Mouse (Mus musculus) heart, postnatal 4 days (tissue): ENCODE measurements around the gene Dydc1. TPM values are rescaled to one million over a fixed set of nuclear protein-coding genes. Genes with fewer than 3 reads are reported as not detected.
"Not testable (repeated sequence)": the region's sequence is repeated elsewhere in the genome, so short reads cannot be mapped to it uniquely, and the experiment has no call there.

Experiments used
- DNase-seq: peaks from one replicate; pipeline ENCODE4 v3.0.0; 2021
- total RNA-seq, 2 experiments: library from RNA; stranded (reverse); gene quantifications; 2 replicates each; pipeline ENCODE4 v1.2.3; 2021

The Dydc1 gene
- total RNA-seq: not detected

DNA sequence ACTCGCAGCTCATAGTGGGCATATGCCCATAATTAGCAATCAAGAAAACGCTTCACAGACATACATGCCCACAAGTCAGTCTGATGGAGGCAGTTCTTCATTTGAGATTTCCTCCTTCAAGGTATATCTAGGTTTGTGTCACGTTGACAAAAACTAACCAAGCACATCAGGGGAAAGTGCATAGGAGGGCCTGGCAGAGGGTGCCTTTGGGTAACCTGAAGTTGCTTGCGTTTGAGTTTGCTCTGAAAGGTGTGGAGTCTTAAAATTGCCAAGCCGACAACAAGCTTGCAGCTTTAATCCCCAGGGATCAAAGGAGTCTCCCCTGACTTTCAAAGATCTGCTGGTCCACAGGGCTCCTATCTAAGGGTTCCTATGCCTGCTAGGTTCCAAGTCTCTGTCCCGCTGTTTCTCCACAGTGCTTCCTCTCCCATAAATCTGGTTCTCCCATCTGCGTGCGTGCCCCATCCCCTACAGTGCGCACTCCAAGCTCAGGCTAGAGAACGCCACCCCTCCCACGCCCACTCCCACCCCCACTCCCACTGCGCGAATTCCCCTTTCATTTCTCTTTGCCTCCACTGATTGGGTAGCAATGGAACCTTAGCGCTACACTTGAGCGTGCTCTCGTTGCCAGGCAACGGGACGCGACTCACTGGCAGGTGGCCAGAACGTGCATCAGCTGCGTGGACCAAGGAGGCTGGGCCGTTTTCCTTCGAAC is at the start of gene Dydc1:
Gene Dydc1 (plus strand): TSS at position 683 of the 715 bp plus-strand sequence.
- DNase-seq: peak; percentile 73

DNA sequence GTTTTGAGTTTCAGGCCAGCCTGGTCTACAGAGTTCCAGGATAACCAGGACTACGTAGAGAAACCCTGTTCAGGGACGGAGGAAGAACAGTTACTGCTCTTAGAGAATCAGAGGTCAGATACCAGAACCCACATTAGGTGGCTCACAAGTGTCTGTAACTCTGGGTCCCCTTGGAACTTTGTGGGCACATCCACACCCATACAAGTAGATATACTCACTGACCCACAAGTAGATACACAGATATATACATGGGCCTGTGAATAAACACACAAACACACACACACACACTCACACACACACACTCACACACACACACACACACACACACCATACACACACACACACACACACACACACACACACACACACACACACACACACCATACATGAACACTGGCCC is 47.6 kb upstream of the Dydc1 start:
- DNase-seq: no peak

DNA sequence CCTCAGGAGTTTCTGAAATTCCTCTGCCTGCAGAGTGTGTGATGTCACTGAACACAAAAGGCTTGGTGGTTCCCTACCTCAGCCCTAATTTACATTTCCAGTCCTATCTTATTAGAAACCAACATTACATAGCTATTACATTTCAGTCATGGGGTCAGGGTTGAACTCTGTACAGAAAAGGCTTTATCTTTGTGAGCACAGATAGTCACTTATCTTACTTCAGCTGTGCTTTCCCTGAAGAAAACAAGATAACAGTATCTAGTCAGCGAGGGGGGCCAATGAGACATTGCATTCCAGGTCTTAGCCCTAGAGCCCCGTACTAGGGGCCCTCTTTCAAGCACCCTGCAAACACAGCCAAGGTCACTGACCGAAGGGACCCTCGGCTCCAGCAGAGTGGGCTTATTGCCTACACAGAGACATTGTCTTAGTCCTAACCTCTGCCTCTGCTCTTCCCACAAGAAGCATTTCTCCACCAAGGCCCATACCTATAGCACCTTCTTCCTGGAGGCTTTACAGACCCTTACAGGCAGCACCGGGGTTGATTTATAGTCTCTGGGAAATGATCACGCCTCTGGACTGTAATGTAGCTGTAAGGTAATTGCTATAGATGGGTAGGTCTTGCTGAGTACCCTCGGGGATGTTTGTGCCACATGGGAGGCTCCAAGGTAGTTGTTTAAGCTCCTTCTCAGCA is 47.0 kb upstream of the Dydc1 start:
- DNase-seq: no peak

DNA sequence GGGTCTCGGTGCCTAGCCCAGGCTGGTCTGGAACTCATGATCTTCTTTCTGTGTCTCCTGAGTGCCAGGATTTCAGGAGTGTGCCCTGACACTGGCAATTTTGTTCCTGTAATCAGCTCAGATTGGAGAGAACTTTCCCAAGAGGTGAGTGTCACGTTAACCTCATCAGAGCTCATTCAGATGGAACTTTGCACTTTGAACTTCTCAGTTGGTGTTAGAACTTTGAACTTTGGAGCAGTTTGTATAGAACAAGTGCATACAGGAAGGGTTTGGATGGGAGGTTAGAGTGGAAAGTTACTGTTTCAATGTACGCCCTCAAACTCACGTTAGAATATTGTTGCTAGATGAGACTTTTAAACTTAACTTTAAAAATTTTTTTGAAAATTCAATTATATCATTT is 43.4 kb upstream of the Dydc1 start:
- DNase-seq: no peak

DNA sequence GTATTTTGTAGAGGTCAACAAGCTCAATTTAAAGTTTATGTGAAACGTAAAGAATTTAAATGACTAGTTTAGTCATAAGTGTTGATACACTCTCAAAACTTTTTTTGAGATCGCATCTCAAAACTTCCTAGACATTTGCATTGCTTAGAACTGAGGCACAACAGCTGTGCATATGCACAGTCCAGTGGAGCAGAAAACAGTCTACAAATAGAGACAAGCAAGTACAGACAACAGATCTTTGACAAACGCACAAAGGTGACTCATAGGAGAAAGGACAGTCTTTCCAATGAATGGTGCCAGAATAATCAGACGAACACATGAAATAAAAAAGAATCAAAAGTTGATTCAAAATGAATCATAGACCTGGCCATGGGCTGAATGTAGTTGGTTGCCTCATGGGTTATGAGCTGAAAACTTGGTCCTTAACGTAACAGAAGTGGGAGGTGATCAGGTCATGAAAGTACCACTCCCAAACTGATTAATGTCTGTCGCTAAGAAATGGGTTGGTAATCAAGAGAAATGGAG is 41.7 kb upstream of the Dydc1 start:
- no peak for DNase-seq

DNA sequence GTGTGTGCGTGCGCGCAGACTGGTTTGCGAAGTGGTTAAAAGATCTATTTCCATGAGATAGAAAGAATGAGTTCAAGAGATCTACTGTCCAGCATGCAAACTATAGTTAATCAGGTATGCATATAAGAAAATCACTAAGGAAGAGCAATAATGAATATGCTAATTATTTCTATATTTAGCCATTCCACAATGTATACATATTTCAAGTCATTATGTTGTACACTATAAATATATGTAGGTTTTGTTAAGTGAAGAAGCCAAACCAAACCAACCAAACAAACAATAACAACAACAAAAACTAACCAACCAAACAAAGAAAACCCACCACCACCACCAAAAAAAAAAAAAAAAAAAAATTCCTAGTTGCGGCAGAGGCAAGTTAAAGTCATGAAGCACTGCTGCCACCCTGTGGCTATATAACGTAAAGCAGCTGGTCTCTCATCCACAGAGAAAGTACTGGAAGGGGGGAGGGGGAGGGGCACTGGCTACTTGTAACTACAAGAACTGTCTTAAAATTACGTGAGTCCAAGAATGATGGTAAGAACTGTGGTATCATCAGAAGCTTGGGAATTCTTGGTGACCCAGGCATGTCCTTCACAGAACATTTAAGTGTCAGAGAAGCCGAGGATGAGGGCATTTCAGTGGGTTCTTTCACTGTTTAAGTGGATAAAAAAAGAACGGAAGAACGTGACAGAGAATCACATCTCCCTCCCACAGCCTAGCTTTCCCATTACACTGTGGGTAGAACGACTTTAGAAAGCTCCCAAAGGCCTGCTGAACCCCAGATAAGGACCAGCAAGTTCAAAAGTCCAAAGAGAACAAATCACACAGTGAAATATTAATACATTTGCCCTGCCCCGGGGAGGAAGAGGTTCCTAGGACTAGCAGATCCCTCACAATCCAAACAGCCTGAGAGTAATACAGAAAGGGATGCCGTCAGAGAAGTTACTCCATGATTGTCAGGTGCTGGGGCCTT is 39.3 kb upstream of the Dydc1 start:
- DNase-seq: peak; percentile 84

DNA sequence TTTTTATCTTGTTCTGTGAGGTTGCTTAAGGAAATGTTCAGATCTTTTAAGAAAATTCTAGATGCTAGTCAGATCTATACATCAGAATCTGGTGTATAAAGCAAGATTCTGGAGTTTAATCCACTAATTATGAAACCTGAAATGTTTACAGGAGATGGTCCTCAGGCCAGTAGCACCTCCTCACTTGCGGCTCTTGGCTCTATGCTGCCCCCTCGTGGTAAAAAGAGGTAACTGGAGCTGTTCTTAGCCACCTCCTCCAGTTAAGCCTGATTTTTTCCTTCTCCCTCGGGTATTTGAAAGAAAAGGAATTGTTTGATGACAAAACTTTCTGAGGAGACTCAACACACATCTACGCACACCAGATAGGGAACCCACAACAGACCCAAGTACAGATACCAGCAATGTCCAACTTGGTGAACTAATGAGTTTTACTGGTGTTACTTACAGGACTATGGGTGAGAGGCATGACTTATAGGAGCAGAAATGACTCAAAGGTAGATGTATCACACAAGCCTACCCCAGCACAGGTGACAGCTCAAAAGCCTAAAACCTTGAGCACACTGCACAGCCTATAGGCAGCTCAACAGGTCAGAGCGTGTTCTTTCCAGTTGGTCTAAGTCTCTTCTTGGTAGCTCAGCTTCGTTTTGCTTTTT is 37.4 kb upstream of the Dydc1 start:
- peak; percentile 74 for DNase-seq

DNA sequence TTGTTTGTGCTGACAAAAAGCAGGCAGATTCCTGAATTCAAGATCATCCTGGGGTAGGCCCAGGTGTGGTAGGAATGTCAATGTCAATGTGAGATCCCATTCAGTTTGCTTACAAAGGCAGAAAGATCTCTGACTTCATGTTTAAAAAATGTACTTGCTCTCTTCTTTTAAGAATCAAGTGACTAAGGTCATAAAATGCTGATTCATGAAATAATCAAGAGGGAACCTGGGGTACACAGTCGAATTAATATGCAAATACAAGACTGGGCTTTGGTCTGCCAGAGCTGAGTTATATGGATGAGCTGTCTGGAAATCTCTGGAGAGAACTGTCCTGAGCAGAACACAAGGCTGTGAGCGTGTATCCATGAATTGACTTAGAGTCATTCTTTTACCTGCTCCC is 25.3 kb upstream of the Dydc1 start:
- DNase-seq: no peak

DNA sequence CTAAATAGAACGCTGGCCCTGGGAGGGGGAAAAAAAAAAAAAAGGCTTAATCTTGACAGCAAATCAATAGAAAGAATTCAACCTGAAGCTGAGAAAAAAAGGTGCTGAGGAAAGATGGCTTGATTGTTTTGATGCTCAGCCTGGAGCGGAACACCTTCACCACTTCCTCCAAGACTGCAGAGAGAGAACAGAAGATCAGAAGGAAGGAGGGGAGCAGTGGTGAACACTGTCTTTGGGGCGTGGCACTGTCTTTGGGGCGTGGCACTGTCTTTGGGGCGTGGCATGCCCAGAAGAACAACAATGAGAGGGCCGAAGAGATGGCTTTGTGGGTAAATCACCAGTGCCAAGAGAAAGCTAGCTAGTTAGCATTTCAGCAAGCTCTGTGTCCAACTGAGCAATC is 22.2 kb upstream of the Dydc1 start:
- no peak for DNase-seq

DNA sequence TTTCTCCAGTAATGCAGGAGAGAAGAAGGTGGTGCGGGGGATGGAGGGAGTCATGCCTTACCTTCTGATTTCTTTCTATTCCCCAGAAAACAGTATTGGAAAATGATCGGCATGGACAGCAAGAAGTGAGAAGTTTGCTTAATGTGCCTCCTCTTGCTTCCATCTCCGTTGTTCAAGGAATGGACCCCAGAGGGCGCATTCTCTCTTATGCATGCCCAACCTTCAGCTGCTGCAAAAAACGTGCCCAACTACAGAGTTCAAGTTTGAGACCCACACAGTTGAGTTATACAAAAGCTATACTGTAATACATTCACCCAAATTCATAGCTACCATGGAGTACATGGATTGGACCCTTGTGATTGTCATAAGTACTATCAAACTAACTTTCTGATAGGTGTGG is 20.2 kb upstream of the Dydc1 start:
- DNase-seq: peak; percentile 6

DNA sequence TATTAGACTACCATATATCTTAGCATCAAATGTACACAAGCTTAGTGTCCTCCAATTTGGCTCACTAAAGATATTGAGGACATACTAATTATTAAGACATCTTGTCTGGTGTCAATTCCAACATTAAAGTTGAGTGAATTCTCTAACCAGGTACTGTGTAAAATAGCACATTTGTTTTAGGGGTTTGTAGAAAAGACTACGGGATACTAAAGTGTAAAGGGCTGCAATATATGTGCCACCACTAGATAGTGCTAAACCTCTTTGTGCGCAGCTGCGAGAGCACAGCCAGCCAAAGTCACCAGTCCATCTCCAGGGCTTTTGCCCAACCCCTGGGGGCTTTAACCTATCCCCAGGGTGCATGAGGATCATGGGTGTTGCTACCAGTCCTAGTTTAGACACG is 19.5 kb upstream of the Dydc1 start:
- not testable (repeated sequence) for DNase-seq

DNA sequence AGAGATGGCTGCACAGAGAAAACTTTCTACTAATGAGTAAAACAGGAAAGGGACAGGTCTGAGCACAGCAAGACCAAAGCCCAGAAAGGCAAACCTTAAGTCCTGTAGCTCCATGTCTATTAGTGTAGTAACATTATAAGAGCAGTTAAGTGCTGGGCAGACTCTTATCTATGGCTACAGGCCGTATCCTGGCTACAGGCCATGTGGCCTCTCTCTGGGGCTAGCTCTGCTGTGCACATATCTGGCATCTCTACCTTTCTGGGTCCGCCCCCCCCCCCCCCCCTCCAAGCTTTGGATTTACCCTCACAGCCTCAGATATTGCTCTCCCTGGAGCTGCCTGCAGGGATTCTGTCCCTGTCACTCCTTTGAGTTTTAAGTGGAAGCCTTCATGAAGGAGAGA is 7.5 kb upstream of the Dydc1 start:
- DNase-seq: no peak

DNA sequence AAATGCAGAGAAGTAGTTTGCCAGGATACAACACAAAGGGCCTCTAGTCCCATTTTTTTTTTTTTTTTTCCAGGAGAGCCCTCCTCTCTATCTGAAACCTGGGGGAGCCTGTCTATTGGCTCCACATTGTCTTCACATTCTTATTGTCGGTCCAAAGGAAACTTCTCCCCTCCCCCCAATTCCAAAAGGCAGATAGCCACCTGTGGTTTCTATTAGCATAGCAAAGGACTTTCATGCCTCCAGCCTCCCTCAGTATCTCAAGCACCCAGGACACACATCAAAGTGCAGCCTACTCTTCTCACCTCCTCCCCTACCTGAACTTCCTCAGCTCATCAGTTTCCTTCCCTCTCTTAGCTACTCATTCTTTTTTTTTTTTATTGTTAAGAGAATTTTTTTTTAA is 6.3 kb upstream of the Dydc1 start:
- no peak for DNase-seq

DNA sequence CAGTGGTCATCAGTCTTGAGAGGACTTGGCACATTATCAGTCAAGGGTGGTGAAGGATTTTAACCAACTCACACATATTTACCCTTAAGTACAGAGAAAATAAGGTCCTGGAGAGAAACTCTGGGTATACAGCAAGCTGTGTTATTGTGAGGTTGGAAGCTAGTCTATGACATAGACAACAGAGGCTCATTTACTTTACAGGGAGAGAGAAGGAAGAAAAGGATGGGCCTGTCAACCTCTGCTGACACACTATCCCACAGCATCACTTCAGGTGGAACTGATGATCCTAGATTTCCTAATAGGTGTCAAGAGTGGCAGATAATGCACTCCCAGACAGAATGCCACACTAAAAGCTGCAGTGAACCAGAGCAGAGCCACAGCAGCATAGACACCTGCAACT is 3.6 kb upstream of the Dydc1 start, which contains the start of gene Dydc2:
Gene Dydc2 (minus strand): TSS at position 101 of the 400 bp plus-strand sequence.
- no peak for DNase-seq

DNA sequence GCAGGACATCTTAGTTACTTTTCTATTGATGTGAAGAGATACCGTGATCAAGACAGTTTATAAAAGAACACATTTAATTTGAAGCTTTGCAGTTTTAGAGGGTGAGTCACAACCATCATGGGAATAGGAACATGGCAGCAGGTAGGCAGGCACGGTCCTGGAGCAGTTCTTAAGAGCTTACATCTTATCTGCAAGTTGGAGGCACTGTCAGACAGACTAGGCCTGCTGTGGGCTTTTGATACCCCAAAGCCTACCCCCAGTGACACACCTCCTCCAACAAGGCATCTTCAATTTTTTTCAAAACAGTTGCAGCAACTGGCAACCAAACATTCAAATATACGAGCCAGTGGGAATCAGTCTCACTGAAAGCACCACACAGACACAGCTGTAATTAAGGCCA is 2.4 kb upstream of the Dydc1 start:
- no peak for DNase-seq

DNA sequence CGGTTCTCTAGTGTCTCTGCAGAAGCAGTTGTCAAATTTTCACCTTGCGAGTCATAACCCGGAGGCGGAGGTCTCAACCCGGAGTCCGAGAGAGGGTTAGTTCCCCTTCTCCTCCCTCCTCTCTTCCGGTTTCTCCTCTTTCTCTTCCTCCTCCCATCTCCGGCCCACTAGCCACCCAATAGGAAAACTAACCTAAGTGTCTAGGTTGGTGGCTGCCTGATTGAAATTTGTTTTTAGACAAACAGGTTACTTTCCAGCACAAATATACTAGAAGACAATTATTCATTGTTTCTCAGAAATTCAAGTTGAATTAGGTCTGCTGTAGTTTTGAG is 199 bp downstream of the Dydc1 start:
- DNase-seq: no peak

DNA sequence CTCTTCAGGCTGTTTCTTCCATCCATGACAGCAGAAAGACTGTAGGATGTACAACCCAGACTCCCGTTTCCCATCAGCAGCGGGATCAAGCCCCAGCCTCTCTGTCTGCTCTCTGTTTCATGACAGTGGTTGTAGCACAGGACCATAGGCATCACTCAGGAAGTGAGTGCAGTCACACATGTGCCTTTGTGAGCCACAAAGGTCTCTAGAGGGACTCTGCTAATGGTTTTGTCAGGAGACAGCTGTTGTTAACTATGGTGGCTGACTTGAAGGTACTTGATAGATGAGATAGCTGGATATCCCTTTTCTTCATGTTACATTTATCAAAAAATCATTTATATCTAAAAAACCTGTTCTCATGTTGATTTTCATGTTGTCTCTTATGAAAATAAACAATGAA is 9.7 kb downstream of the Dydc1 start:
- no peak for DNase-seq

DNA sequence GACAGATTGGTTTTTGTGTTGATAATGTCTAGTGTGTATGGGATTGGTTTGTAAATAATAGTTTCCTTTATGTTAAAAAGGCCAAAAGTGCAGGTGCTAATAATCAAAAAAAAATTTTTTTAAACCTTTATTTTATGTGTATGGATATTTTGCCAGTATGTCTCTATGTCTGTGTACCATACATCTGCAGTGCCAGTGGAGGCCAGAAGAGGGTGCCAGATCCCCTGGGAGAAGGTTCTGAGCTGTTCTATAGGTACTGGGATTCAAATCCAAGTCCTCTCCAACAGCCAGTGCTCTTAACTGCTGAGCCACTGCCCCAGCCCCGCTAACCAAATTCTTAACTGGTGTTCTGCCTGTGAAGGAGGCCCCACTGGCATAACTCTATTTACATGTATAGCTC is 14.8 kb downstream of the Dydc1 start:
- DNase-seq: peak; percentile 9

DNA sequence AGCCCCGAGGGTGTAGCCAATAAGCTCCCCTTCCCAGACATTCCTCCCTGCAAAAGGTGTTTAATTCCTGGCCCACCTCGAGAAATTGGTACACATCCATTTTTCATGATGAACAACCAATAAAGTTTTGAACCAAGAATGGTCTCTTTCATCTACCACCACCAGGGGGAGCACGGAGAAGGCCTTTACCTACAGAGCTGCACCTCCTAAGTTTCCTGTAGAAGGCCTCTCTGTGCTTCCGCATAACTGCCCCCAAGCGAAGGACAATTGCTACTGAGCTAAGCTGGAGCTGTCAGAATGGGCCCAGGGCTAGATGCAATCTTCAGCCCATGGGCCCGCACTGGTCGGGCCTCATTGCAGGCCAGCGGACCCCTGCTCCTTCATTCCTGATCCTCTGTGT is 18.1 kb downstream of the Dydc1 start:
- DNase-seq: peak; percentile 21

DNA sequence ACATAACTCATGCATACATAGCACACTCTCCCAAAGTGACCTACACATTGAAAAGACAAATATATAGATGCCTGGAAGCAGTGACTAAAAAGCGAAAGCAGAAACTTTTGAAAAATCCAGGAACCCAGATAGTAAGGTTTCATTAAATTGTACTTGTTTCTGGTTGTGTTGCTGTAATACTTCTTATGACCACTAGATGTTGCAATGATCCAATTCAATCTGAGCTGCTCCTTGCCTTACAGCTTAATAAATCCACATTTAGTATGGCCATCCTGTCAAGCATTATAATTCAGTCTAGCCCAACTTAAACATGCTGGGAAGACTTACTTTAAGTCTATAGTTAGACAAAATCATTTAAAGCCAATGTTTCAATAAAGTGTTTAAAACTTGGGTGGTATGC is 21.4 kb downstream of the Dydc1 start:
- DNase-seq: no peak

DNA sequence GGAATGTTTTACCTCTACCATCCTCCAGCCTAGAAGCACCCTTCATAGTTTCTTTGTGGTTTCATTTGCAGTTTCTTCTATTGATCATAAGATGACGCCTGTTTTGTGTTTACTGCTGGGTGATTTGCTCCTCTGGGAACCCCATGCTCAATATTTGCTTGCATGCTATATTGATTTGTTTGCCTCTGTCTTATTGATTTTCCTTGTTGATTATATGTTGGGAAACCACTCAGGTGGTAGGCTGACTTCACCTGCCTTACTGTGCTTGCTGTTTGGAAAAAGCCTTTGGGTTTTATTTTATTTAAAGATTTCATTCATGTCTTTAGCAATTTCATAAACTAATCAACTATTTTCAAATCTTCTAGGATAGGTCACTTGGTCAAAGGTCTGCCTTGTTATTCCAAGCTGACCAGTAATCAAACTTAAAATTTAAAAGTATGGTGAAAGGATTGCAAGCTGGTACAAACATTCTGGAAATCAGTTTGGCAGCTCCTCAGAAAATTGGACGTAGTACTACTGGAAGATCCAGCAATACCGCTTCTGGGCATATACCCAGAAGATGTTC is 23.7 kb downstream of the Dydc1 start:
- no peak for DNase-seq

DNA sequence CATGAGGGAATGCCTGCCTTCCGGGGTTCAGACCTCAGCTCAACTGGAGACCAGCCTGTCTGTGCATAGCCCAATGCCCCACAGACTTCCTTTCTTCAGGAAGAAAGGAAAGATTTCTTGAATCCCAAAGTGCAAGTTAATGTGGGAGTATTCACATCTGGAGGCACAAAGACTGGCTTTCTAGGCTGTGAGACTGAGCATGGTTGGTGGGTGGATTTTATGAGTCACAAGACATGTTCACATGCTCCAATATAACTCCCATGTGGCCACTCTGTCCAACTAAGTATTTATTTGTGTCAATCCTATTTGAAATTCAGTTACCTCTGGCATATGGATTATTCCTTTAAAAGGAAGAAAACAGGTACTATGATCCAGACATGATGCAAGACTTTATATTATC is 26.0 kb downstream of the Dydc1 start:
- no peak for DNase-seq
